Mouse (Mus musculus) ES-E14 (cell line): ENCODE measurements around the gene Spsb3. TPM values are rescaled to one million over a fixed set of nuclear protein-coding genes. Genes with fewer than 3 reads are reported as not detected.

Experiments
- DNase-seq: peaks from one replicate; pipeline ENCODE4 v3.0.0-alpha.2; 2013; ENCODE audit warnings: low read depth, low spot score
- H3K27ac ChIP-seq: 2 replicates; pipeline ENCODE4 v1.5.1; 2012; ENCODE audit warnings: low read depth, mild to moderate bottlenecking, low read length, moderate library complexity, mixed read lengths; ENCODE audit not compliant: poor library complexity, insufficient read depth, severe bottlenecking
- H3K36me3 ChIP-seq: 2 replicates; pipeline ENCODE4 v1.6.1; 2012; ENCODE audit warnings: mild to moderate bottlenecking, low read length, moderate library complexity, mixed read lengths; ENCODE audit not compliant: control insufficient read depth, poor library complexity, insufficient read depth, severe bottlenecking
- H3K4me1 ChIP-seq, 2 experiments: fragments of 150-350 bp in 1 of 2; sonication (generic) in 1 of 2; 2 replicates each; pipeline ENCODE4 v1.6.1; 2012; ENCODE audit warnings: low read length in 2 of 2, mild to moderate bottlenecking in 1 of 2, mixed read lengths in 1 of 2; ENCODE audit not compliant: control insufficient read depth in 2 of 2, insufficient read depth in 2 of 2, poor library complexity in 1 of 2
- H3K4me3 ChIP-seq, 2 experiments: fragments of 150-350 bp in 1 of 2; sonication (generic) in 1 of 2; 2 replicates each; pipeline ENCODE4 v1.5.1; 2012; ENCODE audit warnings: low read length in 2 of 2, low read depth in 1 of 2, mild to moderate bottlenecking in 1 of 2, mixed read lengths in 1 of 2; ENCODE audit not compliant: insufficient read depth in 1 of 2, poor library complexity in 1 of 2, severe bottlenecking in 1 of 2
- H3K9ac ChIP-seq: 2 replicates; pipeline ENCODE4 v1.6.1; 2012; ENCODE audit warnings: low read depth, mild to moderate bottlenecking, low read length, mixed read lengths; ENCODE audit not compliant: poor library complexity, insufficient read depth, severe bottlenecking
- H3K9me3 ChIP-seq: fragments of 150-350 bp; sonication (generic); 2 replicates; pipeline ENCODE4 v1.6.1; 2012; ENCODE audit warnings: low read depth, mild to moderate bottlenecking, low read length; ENCODE audit not compliant: control insufficient read depth, insufficient read depth
- CHD2 ChIP-seq: IDR thresholded peaks from 2 replicates; pipeline ENCODE4 v1.6.1; 2014; ENCODE audit warnings: mild to moderate bottlenecking, low read depth, low read length, inconsistent platforms
- HCFC1 ChIP-seq: IDR thresholded peaks from 2 replicates; pipeline ENCODE4 v1.6.1; 2012; ENCODE audit warnings: low read length, inconsistent platforms, borderline replicate concordance; ENCODE audit not compliant: insufficient read depth
- MAFK ChIP-seq: IDR thresholded peaks from 2 replicates; pipeline ENCODE4 v1.6.1; 2014; ENCODE audit warnings: mild to moderate bottlenecking, low read depth, low read length, inconsistent platforms; ENCODE audit not compliant: insufficient read depth
- ZC3H11A ChIP-seq: IDR thresholded peaks from 2 replicates; pipeline ENCODE4 v1.6.1; 2012; ENCODE audit warnings: low read depth, mild to moderate bottlenecking, inconsistent platforms, low read length, borderline replicate concordance
- ZNF384 ChIP-seq: IDR thresholded peaks from 2 replicates; pipeline ENCODE4 v1.6.1; 2012; ENCODE audit warnings: low read depth, low read length, inconsistent platforms
- in situ Hi-C, 2 experiments: fragments of 600-800 bp; cut with MboI; formaldehyde crosslinking; loops; one replicate each; pipeline ENCODE4 v1.15.1; 2025; ENCODE audit warnings: low sequenced_read_pairs in 2 of 2, inconsistent platforms in 1 of 2; ENCODE audit not compliant: unreplicated experiment in 2 of 2
- total RNA-seq: library from RNA; depleted of rRNA; stranded (reverse); fragments of 300-350 nt; gene quantifications from 2 replicates; pipeline ENCODE4 v1.2.3, GENCODE M21; 2012; rRNA removed

The Spsb3 gene
- total RNA-seq = 34.2 and 37.1 TPM in 2 replicates

- in situ Hi-C loops = no loop called here
- Histone ChIP-seq H3K9me3 (no peaks in the 10 kb centered on the region), H3K36me3 (peaks cover 34% of the 10 kb centered on the region), H3K4me3 (peak within 1 kb of the TSS; percentile 88 to 90), H3K9ac (peak within 1 kb of the TSS; percentile 86), H3K4me1 (peaks cover 0 to 11% of the 10 kb centered on the region in 2 experiments; a peak in 2 of 4 replicates), H3K27ac (peak within 1 kb of the TSS; percentile 28; the same call in 1 of the 2 replicates)
- TF ChIP-seq HCFC1 (peak; percentile 60; the same call in 1 of the 2 replicates), ZC3H11A (no peak), ZNF384 (peak; percentile 88), MAFK (no peak), CHD2 (peak; percentile 99)
- peak; percentile 98 for DNase-seq
Measured at GRCm38 (mm10) chr17:24886134-24886931, at the start of gene Spsb3, which contains the start of gene Nubp2. Gene Spsb3 (plus strand): TSS chr17:24886643. Gene Nubp2 (minus strand): TSS chr17:24886349.

GRCm38 (mm10) chr17:24839842-24840241 is 46.6 kb upstream of the Spsb3 start, which contains the start of gene Hagh:
Gene Hagh (plus strand): TSS chr17:24840143.
- Histone ChIP-seq H3K27ac (no peak within 1 kb of the TSS), H3K4me3 (no peak within 1 kb of the TSS), H3K9me3 (no peaks in the 10 kb centered on the region), H3K4me1 (0 out of 4 replicates have a peak, but pooled peaks cover 0 to 1% of the 10 kb centered on the region in 2 experiments), H3K36me3 (no peaks in the 10 kb centered on the region), H3K9ac (no peak within 1 kb of the TSS)
- no peak for DNase-seq
- TF ChIP-seq MAFK = no peak
- TF ChIP-seq ZNF384 = no peak
- TF ChIP-seq ZC3H11A = no peak
- TF ChIP-seq CHD2 = no peak
- TF ChIP-seq HCFC1 = no peak
- in situ Hi-C loops = no loop called here

GRCm38 (mm10) chr17:24840341-24840740 is 46.1 kb upstream of the Spsb3 start:
- no peak for TF ChIP-seq CHD2
- TF ChIP-seq ZC3H11A = no peak
- TF ChIP-seq MAFK = no peak
- TF ChIP-seq ZNF384 = no peak
- TF ChIP-seq HCFC1 = no peak
- Histone ChIP-seq H3K36me3 (no peaks in the 10 kb centered on the region), H3K9ac (no peak overlapping the region), H3K9me3 (no peaks in the 10 kb centered on the region), H3K4me3 (no peak overlapping the region), H3K27ac (no peak overlapping the region), H3K4me1 (0 out of 4 replicates have a peak, but pooled peaks cover 0 to 1% of the 10 kb centered on the region in 2 experiments)
- in situ Hi-C loops = no loop called here
- DNase-seq = no peak

GRCm38 (mm10) chr17:24841133-24841532 is 45.3 kb upstream of the Spsb3 start:
- in situ Hi-C loops = no loop called here
- Histone ChIP-seq H3K4me3 (no peak overlapping the region), H3K4me1 (0 out of 4 replicates have a peak, but pooled peaks cover 0 to 1% of the 10 kb centered on the region in 2 experiments), H3K36me3 (no peaks in the 10 kb centered on the region), H3K27ac (no peak overlapping the region), H3K9me3 (no peaks in the 10 kb centered on the region), H3K9ac (no peak overlapping the region)
- DNase-seq = no peak
- TF ChIP-seq ZC3H11A (no peak), MAFK (no peak), ZNF384 (no peak), HCFC1 (no peak), CHD2 (no peak)
